Mouse (Mus musculus) induced T-regulatory cell, adult 2 months (primary cell): ENCODE data around the gene Nop10.

Experiments used
- DNase-seq: peaks from one replicate; pipeline ENCODE4 v3.0.0-alpha.2; 2012; ENCODE audit warnings: low read depth

The Nop10 gene

GRCm38 (mm10) chr2:112261748-112262653 lies at the start of gene Nop10:
Gene Nop10 (plus strand): TSS chr2:112261926.
- peak; percentile 93 for DNase-seq

GRCm38 (mm10) chr2:112215977-112216376 lies 45.7 kb upstream of the Nop10 start:
- DNase-seq: peak; percentile 63

GRCm38 (mm10) chr2:112217614-112218013 lies 44.1 kb upstream of the Nop10 start:
- no peak for DNase-seq

- DNase-seq: no peak
Observed at GRCm38 (mm10) chr2:112220880-112221279, 40.8 kb upstream of the Nop10 start.

- DNase-seq: peak; percentile 43
Observed at GRCm38 (mm10) chr2:112222607-112223006, 39.1 kb upstream of the Nop10 start.

GRCm38 (mm10) chr2:112224356-112224755 lies 37.4 kb upstream of the Nop10 start:
- no peak for DNase-seq

- DNase-seq: no peak
Observed at GRCm38 (mm10) chr2:112232623-112233022, 29.1 kb upstream of the Nop10 start.

- DNase-seq: no peak
Observed at GRCm38 (mm10) chr2:112236620-112237019, 25.1 kb upstream of the Nop10 start.

- peak; percentile 33 for DNase-seq
Observed at GRCm38 (mm10) chr2:112238006-112238405, 23.7 kb upstream of the Nop10 start.

GRCm38 (mm10) chr2:112239212-112239934 lies 22.4 kb upstream of the Nop10 start, which contains the start of gene Lpcat4:
Gene Lpcat4 (plus strand): TSS chr2:112239468.
- DNase-seq: peak; percentile 89

- DNase-seq: peak; percentile 70
Observed at GRCm38 (mm10) chr2:112239935-112240721, 21.6 kb upstream of the Nop10 start.

- no peak for DNase-seq
Observed at GRCm38 (mm10) chr2:112241787-112242186, 19.9 kb upstream of the Nop10 start.

GRCm38 (mm10) chr2:112245307-112245706 lies 16.4 kb upstream of the Nop10 start:
- no peak for DNase-seq

- no peak for DNase-seq
Observed at GRCm38 (mm10) chr2:112246193-112246592, 15.5 kb upstream of the Nop10 start.

GRCm38 (mm10) chr2:112247323-112247722 lies 14.4 kb upstream of the Nop10 start:
- DNase-seq: no peak

GRCm38 (mm10) chr2:112249780-112250453 lies 11.8 kb upstream of the Nop10 start:
- DNase-seq: no peak

- no peak for DNase-seq
Observed at GRCm38 (mm10) chr2:112254675-112255515, 6.8 kb upstream of the Nop10 start.

- peak; percentile 63 for DNase-seq
Observed at GRCm38 (mm10) chr2:112259241-112259962, 2.3 kb upstream of the Nop10 start, which contains the start of gene Nutm1. Gene Nutm1 (minus strand): TSS chr2:112259291.

- peak; percentile 57 for DNase-seq
Observed at GRCm38 (mm10) chr2:112262779-112263295, 1.1 kb downstream of the Nop10 start.

- DNase-seq: peak; percentile 34
Observed at GRCm38 (mm10) chr2:112264364-112264763, 2.6 kb downstream of the Nop10 start.
